Mouse (Mus musculus) thymus, postnatal 10 days (tissue): ENCODE measurements around the gene Sorcs3.

ENCODE experiments used
- DNase-seq, 2 experiments: peaks; one replicate each; pipeline ENCODE4 v3.0.0; 2021; ENCODE audit warnings: low spot score in 2 of 2

Sorcs3 gene

DNA sequence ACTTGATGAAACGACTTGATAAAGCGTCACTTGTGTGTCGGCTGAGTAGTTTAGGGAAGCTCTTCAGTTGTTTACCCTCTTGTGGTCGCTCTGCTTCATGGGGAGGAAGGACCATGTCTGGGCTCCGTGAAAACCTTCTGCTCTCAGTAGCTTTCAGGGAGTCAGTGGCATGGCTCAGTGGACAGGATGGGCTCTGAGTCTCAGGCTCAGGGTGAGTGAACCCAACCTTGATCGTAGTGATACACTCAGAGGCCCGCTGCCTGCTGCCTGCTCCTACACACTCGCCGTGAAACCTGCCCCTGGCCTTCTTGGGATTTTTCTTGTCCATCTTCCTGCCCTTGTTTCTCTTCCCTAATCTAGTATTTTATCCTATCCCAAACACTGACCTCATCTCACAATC, 166.0 kb downstream of the Sorcs3 start:
- DNase-seq, result no peak

DNA sequence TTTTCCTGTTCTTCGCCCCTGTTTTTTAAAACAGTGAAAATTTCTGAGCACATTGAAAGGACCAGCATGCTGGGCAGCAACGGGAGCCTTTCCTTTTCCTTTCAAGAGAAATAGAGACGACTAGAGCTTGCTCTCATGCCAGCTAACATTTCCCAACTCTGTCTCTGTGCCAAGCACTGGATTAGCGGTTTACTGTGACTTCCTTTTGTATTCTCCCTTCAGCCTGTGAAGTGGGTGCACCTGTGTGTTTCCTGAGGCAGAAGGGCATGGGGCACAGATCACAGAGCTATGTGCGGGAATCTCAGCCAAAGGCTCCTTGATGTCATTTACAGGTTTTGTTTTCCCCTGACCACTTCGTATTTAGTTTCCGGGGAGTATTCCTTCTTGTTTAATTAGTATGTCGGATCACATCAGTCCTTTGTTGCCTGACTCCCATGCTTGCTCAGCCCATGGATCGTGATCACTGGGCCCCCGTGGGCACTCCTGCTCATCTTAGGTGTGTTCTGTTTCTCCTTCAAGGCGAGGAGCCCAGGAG, 172.2 kb downstream of the Sorcs3 start:
- no peak for DNase-seq

DNA sequence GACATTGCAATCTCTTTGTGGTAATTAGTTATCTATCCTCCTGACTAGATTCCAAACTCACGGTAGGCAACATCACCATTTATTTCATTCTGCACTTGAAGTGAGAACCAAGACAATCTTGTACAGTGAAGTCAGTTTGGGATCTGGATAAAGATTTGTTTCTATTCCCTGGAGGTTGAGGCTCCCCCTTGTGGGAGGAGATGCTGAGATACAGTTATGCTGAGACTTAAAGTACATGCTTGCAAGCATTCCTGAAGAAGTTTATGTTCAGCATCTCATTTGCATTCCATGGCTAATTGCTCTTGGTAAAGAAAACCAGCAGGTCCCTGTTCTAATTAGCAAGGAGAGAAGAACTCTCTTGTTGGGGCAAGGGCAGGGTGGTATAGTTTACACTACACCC, 185.7 kb downstream of the Sorcs3 start:
- DNase-seq, result no peak

DNA sequence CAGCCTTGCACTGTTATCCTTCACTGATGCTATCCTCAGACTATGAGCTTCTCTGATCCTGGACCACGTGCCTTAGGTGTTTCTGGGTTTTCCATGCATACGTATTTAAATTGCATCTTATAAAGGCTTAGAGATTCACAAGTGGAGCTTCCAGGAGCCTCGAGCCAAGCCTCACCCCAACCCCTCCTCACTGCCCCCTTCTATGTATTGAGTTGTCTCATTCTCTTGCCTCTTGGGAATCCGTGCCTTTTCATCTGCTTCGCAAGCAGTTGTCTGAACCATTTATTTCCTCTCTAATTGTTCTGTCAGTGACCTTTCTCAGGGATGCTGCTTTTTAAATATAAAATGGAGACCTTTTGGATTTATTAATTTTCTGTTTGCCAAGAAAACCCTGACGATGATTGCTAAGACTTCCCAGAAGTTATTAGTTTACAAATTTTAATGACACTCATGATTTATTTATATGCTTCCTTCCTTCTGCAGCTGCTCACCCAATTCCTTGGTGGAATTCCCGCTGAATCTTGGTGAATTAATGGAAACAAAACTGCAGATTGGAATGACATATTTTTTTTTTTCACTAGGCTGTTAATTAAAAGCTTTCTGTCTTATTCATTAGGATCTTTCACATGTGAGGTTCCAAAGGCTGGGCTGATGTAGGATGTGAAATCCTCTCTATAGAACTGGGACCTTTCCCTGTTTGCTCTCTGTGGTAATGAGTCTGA, 199.1 kb downstream of the Sorcs3 start:
- no peak for DNase-seq

DNA sequence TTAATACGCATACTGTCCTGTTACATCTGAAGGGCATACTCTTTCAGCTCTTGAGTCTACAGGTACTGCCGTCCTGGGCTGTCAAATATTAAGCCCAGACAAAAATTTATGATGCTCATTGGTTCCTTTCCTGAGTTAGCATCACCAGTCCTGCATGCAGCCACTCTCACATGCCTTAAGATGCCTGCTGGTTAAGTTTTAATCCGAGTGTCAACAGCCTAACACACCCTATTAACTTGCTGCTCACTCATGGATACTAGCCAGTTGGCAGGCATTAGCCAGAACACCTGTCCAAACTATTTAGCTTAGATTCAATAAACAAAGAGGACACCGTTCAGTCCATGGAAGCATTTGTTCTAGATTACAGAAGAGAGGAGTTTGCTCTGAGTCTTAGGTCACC, 202.4 kb downstream of the Sorcs3 start:
- DNase-seq, result no peak

DNA sequence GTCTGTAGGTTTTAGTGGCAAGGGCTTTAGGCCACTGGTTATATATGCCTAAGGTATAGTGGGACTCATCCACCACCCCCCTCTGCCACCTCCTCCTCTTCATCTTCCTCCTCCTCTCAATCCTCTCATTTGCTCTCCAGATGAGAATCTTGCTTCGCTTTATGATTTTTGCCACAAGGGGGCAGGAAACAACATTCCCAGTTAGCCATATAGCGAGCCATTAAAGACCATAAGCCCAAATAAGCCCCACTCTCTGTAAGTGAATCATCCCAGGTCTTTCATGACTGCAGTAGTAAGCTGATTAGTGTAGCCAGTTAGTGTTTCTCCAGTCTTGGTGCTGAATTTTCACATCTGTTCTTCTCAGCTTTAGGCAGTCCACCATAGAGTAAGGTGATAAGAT, 205.5 kb downstream of the Sorcs3 start:
- DNase-seq, result no peak

DNA sequence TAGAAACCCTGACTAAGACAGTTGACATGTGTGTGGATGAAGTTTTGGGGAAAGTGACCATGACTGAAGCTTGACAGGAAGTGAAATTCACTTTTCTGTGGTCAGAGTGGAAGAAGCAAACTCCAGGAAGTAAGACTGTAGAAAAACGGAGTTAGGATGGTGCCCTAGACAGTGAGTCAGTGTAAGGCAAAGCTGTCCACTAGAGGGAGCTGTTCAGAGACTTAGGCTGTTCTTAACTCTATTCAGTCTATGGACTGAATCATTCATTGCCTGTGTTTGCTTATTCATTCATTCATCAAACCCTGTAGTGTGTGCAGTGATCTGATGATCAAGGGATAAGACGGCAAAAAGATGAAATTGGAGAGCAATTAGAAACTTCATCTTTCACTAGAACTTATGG, 208.0 kb downstream of the Sorcs3 start:
- DNase-seq, result no peak

DNA sequence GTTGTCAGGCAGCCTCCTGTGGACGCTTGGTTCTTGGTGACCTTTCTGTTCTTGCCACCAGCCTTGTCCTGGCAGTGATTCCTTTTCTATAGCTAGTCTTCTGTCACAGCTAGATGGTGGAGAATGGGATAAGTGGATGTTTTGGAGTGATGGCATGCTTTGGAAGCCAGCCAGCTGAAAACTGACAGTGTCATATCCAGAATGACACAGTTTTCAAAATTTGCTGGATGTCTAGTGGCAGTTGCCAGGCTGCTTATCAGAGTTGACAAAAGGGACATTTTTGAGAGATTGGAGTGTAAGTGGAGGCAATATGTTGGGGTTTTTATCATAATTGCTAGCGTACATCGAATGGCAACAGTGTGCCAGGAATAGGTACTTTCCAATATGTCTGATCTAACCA, 212.5 kb downstream of the Sorcs3 start:
- DNase-seq, result no peak

DNA sequence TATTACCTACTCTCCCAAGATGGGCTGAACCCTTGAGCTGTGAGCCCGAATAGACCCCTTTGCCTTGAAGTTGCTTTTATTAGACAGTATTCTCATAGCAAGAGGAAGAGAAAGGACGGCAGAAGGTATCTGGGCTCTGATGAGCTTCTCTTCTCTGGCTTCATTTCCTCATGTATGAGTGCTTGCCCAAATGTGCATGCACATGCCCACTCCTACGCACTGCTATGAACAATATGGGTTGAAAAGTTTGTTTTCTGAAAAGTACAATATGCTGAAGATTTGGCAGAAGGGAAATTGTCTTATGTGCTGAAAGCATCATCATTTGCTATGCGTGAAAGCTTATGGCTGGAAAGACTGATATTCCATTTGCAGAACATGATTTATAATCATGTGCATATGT, 223.4 kb downstream of the Sorcs3 start:
- no peak for DNase-seq

DNA sequence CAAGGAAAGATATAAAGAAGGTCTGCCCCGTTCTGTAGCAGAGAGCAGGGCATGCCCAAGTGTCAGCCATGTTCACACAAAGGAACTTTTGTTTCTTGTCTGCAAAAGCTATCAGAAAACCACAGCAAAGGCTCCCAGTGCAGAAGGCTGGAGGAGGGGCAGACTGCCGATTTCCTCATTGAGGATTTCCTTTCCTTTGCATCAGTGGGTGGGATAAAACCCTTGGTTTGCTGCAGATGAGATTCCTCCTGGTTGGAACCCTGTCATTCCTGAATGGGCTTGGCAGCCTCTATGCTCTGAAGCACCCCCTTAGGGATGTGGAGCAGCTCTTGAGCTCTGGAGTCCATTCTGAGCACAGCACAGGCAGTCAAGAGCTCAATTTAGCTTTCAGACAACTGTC, 223.9 kb downstream of the Sorcs3 start:
- DNase-seq, result no peak

DNA sequence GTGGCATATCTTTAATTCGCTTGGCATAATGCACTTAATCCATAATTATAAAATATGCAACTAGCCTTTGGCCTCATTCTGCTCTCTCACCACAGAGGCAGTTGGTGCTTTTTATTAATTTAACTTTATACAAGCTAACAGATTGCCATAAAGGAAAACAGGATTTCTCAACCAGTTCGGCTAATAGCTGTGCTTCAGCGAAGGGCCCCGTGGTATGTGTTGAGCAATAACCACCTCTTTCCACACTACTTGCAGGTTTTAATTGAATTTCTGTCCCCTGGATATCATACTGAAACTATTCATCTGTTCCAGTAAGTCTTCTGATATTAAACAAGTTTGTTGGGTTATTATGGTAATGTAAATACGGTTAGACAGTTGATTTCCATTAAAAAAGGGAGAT, 224.5 kb downstream of the Sorcs3 start:
- DNase-seq, result no peak

DNA sequence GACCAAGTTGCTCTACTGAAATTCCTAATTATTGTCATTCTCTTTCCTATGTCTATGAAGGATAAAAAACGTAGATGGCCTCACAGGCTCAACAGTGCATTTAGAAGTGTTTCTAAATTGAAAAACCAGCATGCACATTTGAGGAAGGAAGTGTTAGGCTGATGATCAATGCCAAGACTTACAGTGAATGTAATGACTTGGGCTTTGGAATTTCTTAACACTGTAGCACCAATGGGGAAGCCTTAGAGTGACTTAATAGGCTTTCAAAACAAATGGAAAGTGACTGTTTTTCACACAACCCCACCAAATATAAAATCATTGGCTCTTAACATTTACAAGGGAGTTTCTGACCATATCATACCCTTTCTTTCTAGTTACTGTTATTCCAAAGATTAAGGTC, 232.6 kb downstream of the Sorcs3 start:
- no peak for DNase-seq

DNA sequence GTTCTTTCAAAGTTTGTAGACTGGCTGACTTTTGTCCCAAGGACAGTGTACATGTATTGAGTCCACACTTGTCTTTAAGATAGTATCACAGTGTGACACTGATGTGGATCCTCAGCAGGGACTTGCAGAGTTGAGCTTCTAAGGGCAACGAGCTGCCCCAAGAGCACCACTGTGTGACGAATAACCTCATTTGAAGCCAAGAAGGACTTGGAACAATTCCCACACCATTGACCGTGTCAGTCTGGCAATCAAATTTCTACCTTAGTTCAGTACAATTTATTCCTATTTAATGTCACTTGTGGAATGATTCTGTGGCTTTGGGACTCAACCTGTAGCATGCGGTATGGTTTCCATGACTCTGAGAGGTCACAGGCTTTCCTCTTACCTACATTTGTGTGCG, 255.3 kb downstream of the Sorcs3 start:
- DNase-seq, result no peak

DNA sequence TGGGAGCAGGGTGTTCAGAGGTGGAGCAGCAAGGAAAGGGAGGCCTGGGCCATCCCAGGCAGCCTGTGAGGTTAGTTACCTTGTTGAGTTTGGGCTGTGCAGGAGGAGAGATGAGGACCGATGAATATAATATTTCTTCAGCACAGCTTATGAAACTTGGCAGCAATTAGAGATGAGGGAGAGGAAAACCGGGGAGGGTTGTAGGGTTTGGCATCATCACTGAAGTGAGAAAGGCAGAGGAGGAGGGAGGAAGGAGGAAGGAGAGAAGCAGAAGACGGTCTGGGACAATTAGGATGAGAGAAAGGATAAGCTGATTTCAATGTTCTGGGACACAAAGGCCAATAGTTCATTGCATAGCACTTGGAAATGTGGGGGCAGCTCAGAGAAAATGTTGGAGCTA, 256.6 kb downstream of the Sorcs3 start:
- no peak for DNase-seq

DNA sequence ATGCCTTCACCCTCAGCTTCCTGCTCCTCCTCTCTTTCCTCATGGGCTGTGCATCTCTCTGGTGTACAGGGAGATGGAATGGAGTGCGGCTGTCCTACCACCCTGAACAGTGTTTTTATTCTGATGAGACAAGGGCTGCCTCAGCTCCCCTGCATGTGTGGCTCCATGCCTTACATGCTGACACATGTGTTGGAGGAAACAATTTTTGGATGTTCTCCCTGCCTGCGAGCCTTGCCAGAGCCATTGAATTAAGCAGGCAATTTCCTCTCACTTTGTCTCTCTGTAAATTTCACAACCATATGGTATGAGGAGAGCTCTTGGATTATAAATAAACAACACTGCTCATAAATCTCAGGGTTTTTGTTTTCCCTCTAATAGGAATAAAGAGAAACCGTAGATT, 257.7 kb downstream of the Sorcs3 start:
- no peak for DNase-seq

DNA sequence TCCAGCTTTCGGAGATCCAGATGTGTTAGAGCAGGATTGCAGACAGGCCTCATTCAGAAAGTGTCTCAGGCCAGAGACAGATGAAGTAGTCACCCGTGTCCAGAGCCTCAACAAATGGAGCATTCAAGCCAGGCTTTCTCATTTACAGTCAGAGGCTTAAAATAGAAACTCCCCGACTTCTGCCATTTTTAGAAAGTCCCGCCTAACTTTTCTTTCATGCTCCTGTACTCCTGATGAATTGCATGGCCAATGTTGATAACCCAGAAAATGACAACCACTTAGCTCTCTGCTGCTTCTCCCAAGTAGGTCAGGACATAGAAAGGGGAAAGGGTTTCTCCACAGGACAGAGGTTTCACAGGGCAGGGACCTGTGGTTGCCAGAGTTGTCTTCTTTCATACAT, 261.6 kb downstream of the Sorcs3 start:
- no peak for DNase-seq

DNA sequence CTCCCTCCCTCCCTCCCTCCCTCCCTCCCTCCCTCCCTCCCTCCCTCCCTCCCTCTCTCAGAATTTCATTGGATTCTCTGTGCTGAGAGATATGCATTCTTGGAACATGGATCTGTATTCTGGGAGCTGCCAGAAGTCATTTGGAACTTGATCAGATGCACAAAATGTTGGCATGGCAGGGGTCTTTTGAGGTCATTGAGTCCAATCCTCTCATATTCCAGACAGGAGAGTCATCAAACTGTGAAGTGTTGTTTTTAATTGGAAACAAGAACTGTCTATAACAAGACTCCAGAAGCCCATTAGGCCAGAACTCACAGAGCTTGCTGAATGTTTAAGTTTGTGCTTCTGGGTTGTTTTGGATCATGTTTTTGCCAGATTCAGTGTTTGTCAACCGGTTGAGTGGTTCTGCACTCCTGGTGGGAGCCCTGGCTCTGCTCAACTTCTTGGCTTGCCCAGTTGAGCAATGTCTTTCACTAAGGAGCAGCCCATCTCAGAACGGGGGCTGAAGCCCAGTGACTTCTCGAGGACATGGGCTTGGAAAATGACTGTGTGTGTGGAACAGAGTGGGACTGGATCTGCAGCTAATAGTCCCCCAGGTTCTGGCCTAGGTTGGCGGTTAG, 264.1 kb downstream of the Sorcs3 start:
- no peak for DNase-seq

DNA sequence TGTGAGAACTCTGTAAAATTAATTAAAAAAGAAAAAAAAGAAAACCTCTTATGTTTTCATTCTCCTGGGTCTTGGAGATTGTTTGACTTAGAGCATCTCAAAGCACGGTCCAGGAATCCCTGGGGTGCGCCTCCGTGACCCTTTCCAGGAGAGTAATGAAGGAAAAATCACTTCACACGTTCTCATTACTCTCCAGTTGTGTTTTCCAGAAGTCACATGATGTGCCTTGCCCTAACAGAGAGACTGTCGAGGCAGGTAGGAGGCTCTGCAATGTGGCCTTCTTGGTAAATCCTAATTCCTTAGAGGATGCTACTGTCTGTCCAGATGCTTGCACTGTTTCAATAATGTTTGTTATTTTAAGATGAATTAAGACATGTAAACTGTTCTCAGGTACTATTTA, 266.1 kb downstream of the Sorcs3 start:
- no peak for DNase-seq

DNA sequence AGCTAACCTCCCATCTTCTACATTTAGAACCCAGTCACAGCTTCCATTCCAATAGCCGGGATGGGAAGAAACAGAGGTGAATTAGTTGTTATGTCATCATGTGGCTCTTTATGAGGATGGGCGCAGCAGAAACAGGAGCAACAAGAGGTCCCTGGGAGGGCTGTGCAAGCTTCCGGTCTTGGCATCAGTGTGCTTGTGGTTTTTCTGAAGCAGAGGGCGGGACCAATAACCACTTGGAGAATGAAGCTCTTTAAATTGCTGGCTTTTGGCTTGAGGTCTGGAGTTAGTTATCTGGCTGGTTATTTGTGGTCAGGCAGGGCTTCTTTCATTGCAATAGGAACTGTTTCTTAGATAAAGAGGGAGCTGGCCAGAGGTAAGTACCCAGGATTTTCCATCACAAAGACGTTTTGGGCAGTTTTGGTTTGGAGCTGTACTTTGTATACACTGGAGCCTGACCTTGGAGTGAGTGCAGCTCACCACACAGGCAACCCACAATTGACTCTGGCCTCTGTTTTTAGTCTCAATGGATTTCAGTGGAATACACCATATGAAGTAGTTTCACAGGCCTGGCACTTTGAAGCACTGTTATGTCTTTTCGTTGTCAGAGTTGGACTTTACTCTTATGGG, 270.1 kb downstream of the Sorcs3 start:
- DNase-seq, result no peak

DNA sequence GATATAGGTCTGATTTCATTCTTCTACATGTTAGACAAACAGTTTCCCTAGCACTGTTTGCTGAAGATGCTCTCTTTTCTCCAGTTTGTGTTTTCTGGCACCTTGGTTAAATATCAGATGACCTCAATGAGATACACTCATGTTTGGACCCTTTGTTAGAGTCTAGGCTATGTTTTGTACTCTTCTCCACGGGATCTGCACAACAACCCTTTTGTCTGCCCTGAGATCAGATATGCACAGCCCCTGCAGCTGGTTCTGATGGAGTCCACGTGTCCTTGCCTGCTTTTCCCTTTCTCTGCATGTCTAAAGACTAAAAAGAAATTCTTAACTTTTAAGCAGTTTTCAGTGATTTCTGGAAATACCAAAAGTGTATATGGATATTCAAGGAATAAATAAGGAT, 273.0 kb downstream of the Sorcs3 start:
- DNase-seq, result no peak

DNA sequence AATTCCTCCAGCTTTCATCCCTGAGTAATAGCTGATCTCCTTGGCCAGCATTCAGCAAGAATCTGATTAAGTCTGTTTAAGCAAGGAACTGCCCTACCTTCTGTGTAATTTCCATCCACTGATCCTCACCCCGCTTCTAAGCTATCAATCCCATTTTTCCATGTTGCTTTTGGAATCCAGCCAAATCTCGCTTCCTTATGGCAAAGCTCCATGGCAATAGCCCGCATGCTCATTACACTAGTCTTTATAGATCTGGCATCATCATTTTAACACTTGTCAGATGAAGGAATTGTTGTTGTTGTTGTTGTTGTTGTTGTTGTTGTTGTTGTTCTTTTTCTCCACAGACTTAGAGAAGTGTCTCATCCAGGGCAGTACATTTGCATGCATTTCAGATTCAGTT, 277.1 kb downstream of the Sorcs3 start:
- DNase-seq, result no peak

DNA sequence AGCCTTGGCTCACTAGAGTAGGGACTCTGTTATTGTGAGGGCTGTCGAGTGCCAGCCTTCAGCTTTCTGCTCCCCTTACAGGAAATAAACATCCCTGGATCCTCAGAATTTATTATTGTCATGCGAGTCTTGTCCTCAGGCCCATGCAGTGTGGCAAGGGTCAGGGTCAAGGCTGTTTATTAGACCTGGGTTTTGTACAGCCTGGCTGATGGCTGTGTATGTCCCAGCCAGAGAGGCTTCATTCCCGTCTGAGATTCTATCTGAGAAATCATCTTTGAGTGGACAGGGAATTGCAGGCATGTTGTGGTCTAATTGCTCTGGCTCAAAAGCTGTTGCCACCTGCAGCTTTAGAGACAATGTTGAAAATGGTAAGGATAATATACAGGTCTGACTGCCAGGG, 285.3 kb downstream of the Sorcs3 start:
- no peak for DNase-seq

DNA sequence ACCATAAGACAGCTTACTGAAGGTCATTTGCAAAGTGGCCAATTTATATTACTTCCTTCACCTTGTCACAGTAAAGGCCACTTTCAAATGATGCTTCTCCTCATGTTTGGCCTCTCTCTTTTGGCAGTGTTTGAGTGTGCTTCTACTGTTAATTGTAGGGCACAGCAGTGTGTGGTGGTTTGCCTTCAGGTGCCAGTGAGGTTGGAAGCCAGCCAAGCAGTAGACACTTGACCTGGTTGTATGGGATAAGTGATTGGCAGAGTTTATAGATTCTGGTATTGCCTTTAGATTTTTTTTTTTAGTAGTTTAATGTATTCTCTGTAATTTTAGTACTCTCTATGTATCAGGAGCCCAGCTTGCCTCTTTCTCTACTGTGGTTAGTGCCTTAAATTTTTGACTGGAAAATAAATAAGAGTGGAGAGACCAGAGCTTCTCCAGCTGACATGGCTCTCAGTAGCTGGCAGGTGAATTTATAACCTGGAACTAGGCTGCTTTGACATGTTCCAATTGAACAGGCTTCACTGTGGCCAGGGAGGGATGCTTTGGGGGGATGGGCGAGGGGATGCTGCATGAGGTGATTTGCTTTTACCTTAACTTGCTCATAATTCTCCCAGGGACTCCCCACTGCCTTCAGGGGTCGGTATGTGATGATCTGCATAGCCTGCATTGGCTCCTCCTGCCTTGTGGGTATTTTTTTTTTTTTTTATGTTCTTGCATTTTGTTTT, 298.2 kb downstream of the Sorcs3 start:
- DNase-seq, result no peak
